Mouse (Mus musculus) liver, embryonic 18 days (tissue): ENCODE measurements around the gene Olfr417. TPM values are rescaled to one million over a fixed set of nuclear protein-coding genes. Genes with fewer than 3 reads are reported as not detected.

ENCODE experiments used
- polyA plus RNA-seq: library from polyadenylated mRNA; depleted of rRNA; stranded (reverse); fragments of >200 nt; gene quantifications from 2 replicates; pipeline ENCODE4 v1.2.3, GENCODE M21; 2012; rRNA removed

The Olfr417 gene
- polyA plus RNA-seq = not detected in 2 replicates

DNA sequence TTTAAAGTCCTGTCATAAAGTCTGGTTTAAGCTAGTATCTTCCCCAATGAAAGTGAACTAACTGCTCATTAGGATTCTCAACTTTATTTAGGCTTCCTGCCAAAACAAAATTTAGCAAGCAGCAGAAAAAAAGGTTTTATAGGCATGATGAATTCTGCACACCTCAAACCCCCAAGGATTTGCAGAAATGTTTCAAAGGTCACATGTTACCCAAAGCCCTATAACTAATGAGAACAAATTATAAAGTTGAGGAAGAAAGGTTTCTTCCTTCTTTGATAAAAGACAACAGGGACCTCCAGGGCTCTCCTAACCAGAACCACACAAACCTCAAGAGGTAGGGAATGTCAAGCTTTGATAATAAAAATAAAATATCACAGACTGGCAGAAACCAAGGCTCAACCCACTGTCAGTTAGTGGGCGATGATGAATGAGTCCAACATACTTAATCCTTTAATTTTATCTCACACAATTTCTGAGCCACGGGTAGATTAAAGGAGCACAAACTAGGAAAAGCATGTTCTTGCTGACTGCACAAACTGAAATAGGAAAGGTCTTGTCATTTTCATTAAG, at the start of gene Olfr417:
TSS of gene Olfr417 (plus strand) at position 241 of the 570 bp plus-strand sequence.

DNA sequence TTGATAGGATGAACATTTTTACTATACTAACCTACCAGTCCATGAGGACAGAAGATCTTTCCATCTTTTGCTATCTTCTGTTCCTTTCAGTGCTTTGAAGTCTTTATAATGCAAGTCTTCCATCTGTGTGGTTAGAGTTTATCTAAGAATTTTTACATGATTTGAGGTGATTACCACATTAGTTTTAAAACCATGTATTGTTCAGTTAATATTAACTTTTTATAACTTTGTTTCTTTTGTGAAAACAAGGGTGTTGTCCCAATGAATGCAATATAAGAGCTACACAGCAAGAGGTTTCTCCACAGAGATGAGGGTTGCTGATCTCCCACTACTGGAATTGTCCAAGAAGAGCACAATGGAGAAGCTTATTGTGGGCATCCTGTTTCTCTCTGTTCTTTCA, 34.7 kb upstream of the Olfr417 start, which contains the start of gene Mptx1:
TSS of gene Mptx1 (plus strand) at position 301 of the 400 bp plus-strand sequence.

GRCm38 (mm10) chr1:174390746-174391145, 25.8 kb downstream of the Olfr417 start, which contains the start of gene Olfr248:
TSS of gene Olfr248 (plus strand) at chr1:174391046.

GRCm38 (mm10) chr1:174423764-174424163, 58.8 kb downstream of the Olfr417 start, which contains the start of gene Olfr414:
TSS of gene Olfr414 (plus strand) at chr1:174424064.

Other genes starting within 250 kb of the Olfr417 start
- gene Olfr231, start 244.0 kb upstream of the Olfr417 start, polyA plus RNA-seq = 0.02 TPM in 1 of 2 replicates, not detected in the other
- not detected in 2 replicates for gene Olfr424, start 233.6 kb upstream of the Olfr417 start, polyA plus RNA-seq
- gene Olfr420, start 209.5 kb upstream of the Olfr417 start, polyA plus RNA-seq = not detected in 2 replicates
- 14.8 and 15.7 TPM in 2 replicates for gene Spta1, start 192.3 kb upstream of the Olfr417 start, polyA plus RNA-seq
- gene Olfr419, start 113.1 kb upstream of the Olfr417 start, polyA plus RNA-seq = not detected in 2 replicates
- not detected in 2 replicates for gene Mptx1, start 34.6 kb upstream of the Olfr417 start, polyA plus RNA-seq
- 0.05 TPM in 1 of 2 replicates, not detected in the other for gene Olfr248, start 25.9 kb downstream of the Olfr417 start, polyA plus RNA-seq
- gene Olfr414, start 58.9 kb downstream of the Olfr417 start, polyA plus RNA-seq = 0.06 TPM in 1 of 2 replicates, not detected in the other
- gene Olfr220, start 77.0 kb downstream of the Olfr417 start, polyA plus RNA-seq = not detected in 2 replicates
- gene Fmn2, start 136.7 kb downstream of the Olfr417 start, polyA plus RNA-seq = 0.05 and 0.07 TPM in 2 replicates